Mouse (Mus musculus): ENCODE measurements at regions not wholly inside any gene's neighbourhood (a gene's known extent, or its start where the extent isn't known, plus 50 kb on each side); places are given as distances from the start of the nearest gene placed in this dataset.

- no peak overlapping the region for H3K4me3 ChIP-seq (ENCODE audit: insufficient read depth, low read depth, low read length)
- TF ChIP-seq CTCF (conservative IDR thresholded peaks at IDR 0.05; ENCODE audit: insufficient read depth, insufficient read length, low read depth, low read length) (no peak), POLR2A (IDR thresholded peaks at IDR 0.05; ENCODE audit: low read depth, low read length) (no peak)
- WGBS, result 100% methylated on average over 1 of the region's 1 CpGs
- H3K27ac ChIP-seq (ENCODE audit: insufficient read depth, low read depth, low read length), result no peak overlapping the region
- no peak for DNase-seq
- H3K4me1 ChIP-seq (ENCODE audit: control insufficient read depth, insufficient read depth, low read length), result no peaks in the 10 kb centered on the region
- H3K27me3 ChIP-seq (replicated peaks; ENCODE audit: control insufficient read depth, insufficient read depth, low read length), result no peaks in the 10 kb centered on the region
- H3K36me3 ChIP-seq (ENCODE audit: control insufficient read depth, insufficient read depth, low read length), result no peaks in the 10 kb centered on the region
Measured at GRCm38 (mm10) chr4:142898994-142899393, 313.8 kb downstream of the Prdm2 start.

DNA sequence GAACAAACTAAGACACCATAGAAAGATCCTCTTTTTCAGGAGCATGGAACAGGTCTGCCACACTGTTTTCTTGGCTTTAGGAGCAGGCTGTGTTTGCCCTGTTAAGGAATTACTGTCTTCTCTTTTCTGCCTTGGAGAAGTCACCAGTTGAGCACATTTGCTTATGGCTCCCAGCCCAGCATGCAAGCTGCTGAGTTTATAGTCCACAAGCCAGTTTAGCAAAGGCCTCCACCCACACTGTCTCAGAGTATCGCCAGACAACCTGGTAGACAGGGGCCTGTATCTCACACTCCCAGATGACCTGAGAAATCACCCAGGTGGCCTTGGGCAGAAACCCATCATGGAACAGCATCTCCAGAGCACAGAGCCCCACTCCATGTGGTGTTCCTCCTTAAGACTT is 322.1 kb downstream of the Prdm2 start:
- no peaks in the 10 kb centered on the region for H3K4me1 ChIP-seq (ENCODE audit: control insufficient read depth, insufficient read depth, low read length)
- H3K27ac ChIP-seq (ENCODE audit: insufficient read depth, low read depth, low read length), result no peak overlapping the region
- DNase-seq, result no peak
- no peak overlapping the region for H3K4me3 ChIP-seq (ENCODE audit: insufficient read depth, low read depth, low read length)
- 94% methylated on average over 1 of the region's 1 CpGs for WGBS
- TF ChIP-seq POLR2A (IDR thresholded peaks at IDR 0.05; ENCODE audit: low read depth, low read length) (no peak), CTCF (conservative IDR thresholded peaks at IDR 0.05; ENCODE audit: insufficient read depth, insufficient read length, low read depth, low read length) (no peak)
- H3K36me3 ChIP-seq (ENCODE audit: control insufficient read depth, insufficient read depth, low read length), result no peaks in the 10 kb centered on the region
- no peaks in the 10 kb centered on the region for H3K27me3 ChIP-seq (replicated peaks; ENCODE audit: control insufficient read depth, insufficient read depth, low read length)

DNA sequence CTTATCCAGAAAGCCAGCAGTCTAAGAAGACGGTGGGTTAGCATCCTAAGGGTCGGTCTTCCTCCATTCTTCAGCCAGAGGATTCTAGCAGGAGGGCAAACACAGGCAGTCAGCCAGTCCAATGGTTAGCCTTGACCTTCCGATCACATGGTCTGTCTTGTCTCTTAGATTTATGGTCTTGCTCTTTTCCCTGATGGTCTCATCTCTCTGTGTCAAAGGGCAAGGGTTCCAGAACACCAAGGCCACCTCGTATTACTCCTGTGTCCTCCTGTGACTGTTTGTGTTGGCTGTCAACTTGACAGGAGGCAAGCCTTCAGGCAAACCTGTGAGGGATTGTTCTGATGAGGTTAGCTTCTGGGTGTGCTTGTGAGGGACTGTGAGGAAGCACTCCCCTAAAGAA is 323.9 kb downstream of the Prdm2 start:
- WGBS, result 56% methylated on average over 4 of the region's 4 CpGs
- Histone ChIP-seq H3K27ac (ENCODE audit: insufficient read depth, low read depth, low read length) (no peak overlapping the region), H3K27me3 (replicated peaks; ENCODE audit: control insufficient read depth, insufficient read depth, low read length) (no peaks in the 10 kb centered on the region), H3K4me1 (ENCODE audit: control insufficient read depth, insufficient read depth, low read length) (no peaks in the 10 kb centered on the region), H3K4me3 (ENCODE audit: insufficient read depth, low read depth, low read length) (no peak overlapping the region), H3K36me3 (ENCODE audit: control insufficient read depth, insufficient read depth, low read length) (no peaks in the 10 kb centered on the region)
- DNase-seq, result no peak
- TF ChIP-seq POLR2A (IDR thresholded peaks at IDR 0.05; ENCODE audit: low read depth, low read length) (no peak), CTCF (conservative IDR thresholded peaks at IDR 0.05; ENCODE audit: insufficient read depth, insufficient read length, low read depth, low read length) (no peak)

- TF ChIP-seq POLR2A (IDR thresholded peaks at IDR 0.05; ENCODE audit: low read depth, low read length) (no peak), CTCF (conservative IDR thresholded peaks at IDR 0.05; ENCODE audit: insufficient read depth, insufficient read length, low read depth, low read length) (no peak)
- Histone ChIP-seq H3K27ac (ENCODE audit: insufficient read depth, low read depth, low read length) (no peak overlapping the region), H3K27me3 (replicated peaks; ENCODE audit: control insufficient read depth, insufficient read depth, low read length) (no peaks in the 10 kb centered on the region), H3K4me3 (ENCODE audit: insufficient read depth, low read depth, low read length) (no peak overlapping the region), H3K36me3 (ENCODE audit: control insufficient read depth, insufficient read depth, low read length) (no peaks in the 10 kb centered on the region), H3K4me1 (ENCODE audit: control insufficient read depth, insufficient read depth, low read length) (no peaks in the 10 kb centered on the region)
- DNase-seq, result no peak
- WGBS, result 38% methylated on average over 6 of the region's 6 CpGs
Measured at GRCm38 (mm10) chr4:142887876-142888275, 324.9 kb downstream of the Prdm2 start.

- Histone ChIP-seq H3K27me3 (replicated peaks; ENCODE audit: control insufficient read depth, insufficient read depth, low read length) (no peaks in the 10 kb centered on the region), H3K4me1 (ENCODE audit: control insufficient read depth, insufficient read depth, low read length) (no peaks in the 10 kb centered on the region), H3K4me3 (ENCODE audit: insufficient read depth, low read depth, low read length) (no peak overlapping the region), H3K36me3 (ENCODE audit: control insufficient read depth, insufficient read depth, low read length) (no peaks in the 10 kb centered on the region), H3K27ac (ENCODE audit: insufficient read depth, low read depth, low read length) (no peak overlapping the region)
- TF ChIP-seq CTCF (conservative IDR thresholded peaks at IDR 0.05; ENCODE audit: insufficient read depth, insufficient read length, low read depth, low read length) (peak; percentile 83), POLR2A (IDR thresholded peaks at IDR 0.05; ENCODE audit: low read depth, low read length) (no peak)
- peak; percentile 62 for DNase-seq
- WGBS, result 21% methylated on average over 2 of the region's 2 CpGs
Measured at GRCm38 (mm10) chr4:142880323-142880759, 332.5 kb downstream of the Prdm2 start.

GRCm38 (mm10) chr4:142876151-142876550 is 336.6 kb downstream of the Prdm2 start:
- DNase-seq, result no peak
- H3K4me1 ChIP-seq (ENCODE audit: control insufficient read depth, insufficient read depth, low read length), result no peaks in the 10 kb centered on the region
- no peaks in the 10 kb centered on the region for H3K36me3 ChIP-seq (ENCODE audit: control insufficient read depth, insufficient read depth, low read length)
- TF ChIP-seq POLR2A (IDR thresholded peaks at IDR 0.05; ENCODE audit: low read depth, low read length) (no peak), CTCF (conservative IDR thresholded peaks at IDR 0.05; ENCODE audit: insufficient read depth, insufficient read length, low read depth, low read length) (no peak)
- no peak overlapping the region for H3K4me3 ChIP-seq (ENCODE audit: insufficient read depth, low read depth, low read length)
- H3K27me3 ChIP-seq (replicated peaks; ENCODE audit: control insufficient read depth, insufficient read depth, low read length), result no peaks in the 10 kb centered on the region
- no peak overlapping the region for H3K27ac ChIP-seq (ENCODE audit: insufficient read depth, low read depth, low read length)
- WGBS, result 93% methylated on average over 3 of the region's 3 CpGs

DNA sequence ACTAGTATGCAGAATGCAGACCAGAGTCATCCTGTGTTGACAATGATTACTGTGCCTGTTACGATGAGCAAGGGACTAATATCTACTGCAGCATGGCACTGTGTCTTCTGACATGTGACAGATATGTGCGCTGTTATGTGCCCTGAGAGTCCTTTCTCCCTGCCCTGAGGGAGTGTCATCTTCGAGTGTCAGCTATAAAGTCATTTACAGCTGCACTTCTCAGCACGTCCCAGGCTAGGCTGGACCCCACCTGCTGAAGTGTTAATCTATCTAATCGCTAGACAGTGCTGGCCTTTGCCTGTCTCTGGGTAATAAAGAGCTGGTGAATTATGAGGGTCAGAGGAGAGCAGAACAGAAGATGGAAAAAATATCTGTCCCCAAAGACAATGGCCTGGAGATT is 337.7 kb downstream of the Prdm2 start:
- no peak for TF ChIP-seq POLR2A (IDR thresholded peaks at IDR 0.05; ENCODE audit: low read depth, low read length)
- DNase-seq, result no peak
- WGBS, result 46% methylated on average over 5 of the region's 5 CpGs
- no peaks in the 10 kb centered on the region for H3K27me3 ChIP-seq (replicated peaks; ENCODE audit: control insufficient read depth, insufficient read depth, low read length)
- no peaks in the 10 kb centered on the region for H3K4me1 ChIP-seq (ENCODE audit: control insufficient read depth, insufficient read depth, low read length)
- H3K4me3 ChIP-seq (ENCODE audit: insufficient read depth, low read depth, low read length), result no peak overlapping the region
- H3K36me3 ChIP-seq (ENCODE audit: control insufficient read depth, insufficient read depth, low read length), result no peaks in the 10 kb centered on the region
- no peak overlapping the region for H3K27ac ChIP-seq (ENCODE audit: insufficient read depth, low read depth, low read length)

DNA sequence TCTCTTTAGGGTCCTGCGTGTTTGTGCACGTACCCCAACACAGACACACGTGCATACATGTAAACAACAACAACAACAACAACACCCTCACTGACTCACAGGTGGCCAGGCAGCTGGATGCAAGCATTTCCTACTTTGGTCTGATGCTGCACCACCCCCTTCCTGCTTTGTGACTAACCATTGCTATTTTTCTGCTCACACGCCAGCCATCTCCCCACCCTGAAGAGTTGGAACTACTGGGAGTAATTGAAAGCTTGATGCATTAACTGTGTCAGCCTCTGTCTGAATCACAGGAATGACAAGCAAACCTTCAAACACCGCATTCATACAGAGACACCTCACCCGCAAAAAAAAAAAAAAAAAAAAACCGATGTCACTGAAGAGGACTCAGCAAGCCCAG is 346.5 kb downstream of the Prdm2 start:
- H3K27me3 ChIP-seq (replicated peaks; ENCODE audit: control insufficient read depth, insufficient read depth, low read length), result no peaks in the 10 kb centered on the region
- no peak overlapping the region for H3K4me3 ChIP-seq (ENCODE audit: insufficient read depth, low read depth, low read length)
- WGBS, result 86% methylated on average over 7 of the region's 7 CpGs
- H3K36me3 ChIP-seq (ENCODE audit: control insufficient read depth, insufficient read depth, low read length), result no peaks in the 10 kb centered on the region
- no peak for DNase-seq
- no peaks in the 10 kb centered on the region for H3K4me1 ChIP-seq (ENCODE audit: control insufficient read depth, insufficient read depth, low read length)
- TF ChIP-seq POLR2A (IDR thresholded peaks at IDR 0.05; ENCODE audit: low read depth, low read length) (no peak), CTCF (conservative IDR thresholded peaks at IDR 0.05; ENCODE audit: insufficient read depth, insufficient read length, low read depth, low read length) (no peak)
- no peak overlapping the region for H3K27ac ChIP-seq (ENCODE audit: insufficient read depth, low read depth, low read length)
